Mouse (Mus musculus): ENCODE measurements around the gene Serpinc1.

DNA sequence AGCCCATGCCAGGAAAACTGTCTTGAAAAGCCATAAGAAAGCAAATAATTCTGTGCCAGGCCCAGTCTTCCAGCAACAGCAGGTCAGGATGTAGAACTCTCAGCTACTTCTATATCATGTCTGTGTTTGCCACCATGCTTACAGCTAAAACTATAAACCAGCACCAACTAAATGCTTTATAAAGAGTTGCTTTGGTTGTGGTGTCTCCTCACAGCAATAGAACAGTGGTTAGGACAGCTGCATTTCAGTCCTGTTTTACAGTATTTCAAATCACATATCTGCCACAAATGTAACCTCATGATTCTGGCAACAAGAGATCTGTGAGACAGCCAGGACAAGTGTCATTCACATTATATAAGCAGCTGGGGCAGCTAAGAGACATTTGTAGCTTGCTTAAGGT, 62.5 kb downstream of the Serpinc1 start:
- TF ChIP-seq CTCF (IDR thresholded peaks at IDR 0.05): no peak
- TF ChIP-seq EP300 (IDR thresholded peaks at IDR 0.05): no peak

All from lung, postnatal 0 days (tissue).